33 mouse cellular contexts compared by ENCODE assay signal in genomic region chr5:136692784-136693183, GRCm38 (mm10). TPM values are rescaled to one million over a fixed set of nuclear protein-coding genes. Genes with fewer than 3 reads are reported as not detected.
"Had no signal": no experiment of that assay in that cellular context is flagged by ENCODE, and none has a peak within 500 bp of the region (broad histone marks: within the 10 kb centered on the region; RNA-seq: fewer than 3 reads in every experiment).

Gene Myl10 (plus strand): TSS chr5:136693146.

- H3K4me3 ChIP-seq: limb, embryonic 10.5 days; limb, embryonic 13.5 days; liver, embryonic 12.5 days; liver, embryonic 15.5 days; lung, embryonic 15.5 days; megakaryocyte, embryonic 14.5 days; midbrain, embryonic 10.5 days; midbrain, embryonic 13.5 days; myocyte had no signal

- H3K27ac ChIP-seq: limb, embryonic 10.5 days; limb, embryonic 13.5 days; liver, embryonic 12.5 days; liver, embryonic 15.5 days; lung, embryonic 15.5 days; midbrain, embryonic 10.5 days; midbrain, embryonic 13.5 days; stomach, postnatal 0 days had no signal

- ATAC-seq: inflammation-experienced regulatory T-cells, adult 6 months; intestine, embryonic 16.5 days; liver, embryonic 12.5 days; midbrain, embryonic 13.5 days; midbrain, embryonic 16.5 days had no signal

- DNase-seq: kidney, adult 18-20 months; kidney, adult 9 months; kidney, postnatal 14 days; kidney, postnatal 4 days; layer of hippocampus, adult 9-11 months; liver; lung, adult 18-20 months; lung, postnatal 10 days; lung, postnatal 36 days; right cerebral cortex, postnatal 14 days; right cerebral cortex, postnatal 4 days had no signal

- H3K27me3 ChIP-seq: liver, embryonic 12.5 days; liver, embryonic 15.5 days; lung, embryonic 15.5 days; midbrain, embryonic 13.5 days had no signal

- H3K36me3 ChIP-seq: limb, embryonic 10.5 days; limb, embryonic 13.5 days; liver, embryonic 12.5 days; liver, embryonic 15.5 days; lung, embryonic 15.5 days; midbrain, embryonic 10.5 days; midbrain, embryonic 13.5 days had no signal

- H3K4me1 ChIP-seq: liver, embryonic 12.5 days; liver, embryonic 15.5 days; lung, embryonic 15.5 days; midbrain, embryonic 10.5 days; midbrain, embryonic 13.5 days had no signal

RNA-seq across cellular contexts. Expression of gene Myl10, which starts in this region (rescaled TPM):
- total RNA-seq: layer of hippocampus, adult 18-20 months; layer of hippocampus, postnatal 25 days; left cerebral cortex, adult 18-20 months; left cerebral cortex, postnatal 25 days; monocyte, adult 5-6 weeks had no signal
- polyA plus RNA-seq: intestine, embryonic 16.5 days; kidney, embryonic 16.5 days; limb, embryonic 10.5 days; limb, embryonic 13.5 days; liver, embryonic 12.5 days; liver, embryonic 15.5 days; midbrain, embryonic 10.5 days; midbrain, embryonic 13.5 days; midbrain, embryonic 16.5 days; neural tube, embryonic 11.5 days; neural tube, embryonic 14.5 days; stomach, embryonic 14.5 days; stomach, postnatal 0 days had no signal
